Mouse (Mus musculus): ENCODE measurements around the gene Map3k20. TPM values are rescaled to one million over a fixed set of nuclear protein-coding genes. Genes with fewer than 3 reads are reported as not detected.
A peak's percentile ranks its signal among the peaks of the same experiment; 100 is the strongest.

The Map3k20 gene
- polyA plus RNA-seq, 1 experiment from 2014 or later = 4.4 TPM

DNA sequence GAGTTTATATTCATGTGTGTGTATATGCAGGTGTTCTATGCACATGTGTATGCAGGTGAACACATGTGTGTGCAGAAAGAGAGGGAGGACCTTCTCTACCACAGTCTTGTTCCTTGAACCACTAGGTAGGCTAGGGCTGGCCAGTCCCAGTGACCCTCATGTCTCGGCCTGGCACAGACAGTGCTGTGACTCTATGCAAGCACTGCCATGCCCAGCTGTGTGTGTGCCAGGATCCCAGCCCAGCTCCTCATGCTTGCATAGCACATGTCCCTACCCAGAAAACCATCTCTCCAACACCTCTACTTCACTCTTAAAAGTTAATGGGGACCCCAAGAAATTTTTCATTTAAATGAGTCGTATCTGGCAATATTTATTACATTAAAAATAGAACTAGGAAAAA is 106.3 kb downstream of the Map3k20 start:
- Histone ChIP-seq H3K27me3 (ENCODE audit: control insufficient read depth, insufficient read depth, low read depth, low read length) (no peaks in the 10 kb centered on the region), H3K4me1 (ENCODE audit: control insufficient read depth, insufficient read depth, low read length) (peaks cover 7% of the 10 kb centered on the region), H3K27ac (ENCODE audit: low read length) (no peak overlapping the region), H3K4me2 (ENCODE audit: low read length) (no peak overlapping the region), H3K4me3 (ENCODE audit: low read depth, low read length) (no peak overlapping the region), H3K9ac (ENCODE audit: low read depth, low read length) (no peak overlapping the region), H3K36me3 (ENCODE audit: control insufficient read depth, insufficient read depth, low read length) (no peaks in the 10 kb centered on the region), H3K9me3 (replicated peaks; ENCODE audit: control insufficient read depth, low read length, poor library complexity, severe bottlenecking) (no peaks in the 10 kb centered on the region; the same call in 1 of the 2 replicates)
- 0 out of 2 replicates have a peak, but pooled peaks have one; percentile 39 for ATAC-seq
- WGBS = 93% methylated on average over 2 of the region's 2 CpGs

DNA sequence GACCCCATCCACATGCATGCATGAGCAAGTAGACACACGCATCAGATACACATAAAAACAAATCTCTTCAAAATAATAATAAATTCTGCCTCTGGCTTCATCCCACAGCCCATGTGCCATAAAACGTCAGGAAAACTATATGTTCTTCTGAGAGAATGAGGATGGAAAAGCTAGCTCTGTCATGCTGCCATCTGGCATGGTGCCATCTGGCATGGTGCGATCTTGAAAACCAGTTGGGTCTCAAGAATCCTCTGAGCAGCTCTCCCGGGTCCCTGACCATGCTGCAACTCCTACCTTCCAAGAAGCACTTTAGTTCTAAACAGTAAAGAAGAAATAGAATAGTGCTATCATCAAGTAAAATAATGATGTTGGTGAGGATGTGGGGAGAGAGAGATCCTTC is 106.9 kb downstream of the Map3k20 start:
- Histone ChIP-seq H3K9me3 (replicated peaks; ENCODE audit: control insufficient read depth, low read length, poor library complexity, severe bottlenecking) (no peaks in the 10 kb centered on the region; the same call in 1 of the 2 replicates), H3K4me2 (ENCODE audit: low read length) (no peak overlapping the region), H3K36me3 (ENCODE audit: control insufficient read depth, insufficient read depth, low read length) (no peaks in the 10 kb centered on the region), H3K4me3 (ENCODE audit: low read depth, low read length) (no peak overlapping the region), H3K27me3 (ENCODE audit: control insufficient read depth, insufficient read depth, low read depth, low read length) (no peaks in the 10 kb centered on the region), H3K4me1 (ENCODE audit: control insufficient read depth, insufficient read depth, low read length) (peaks cover 7% of the 10 kb centered on the region), H3K9ac (ENCODE audit: low read depth, low read length) (no peak overlapping the region), H3K27ac (ENCODE audit: low read length) (no peak overlapping the region)
- 62% methylated on average over 4 of the region's 4 CpGs for WGBS
- ATAC-seq = no peak

DNA sequence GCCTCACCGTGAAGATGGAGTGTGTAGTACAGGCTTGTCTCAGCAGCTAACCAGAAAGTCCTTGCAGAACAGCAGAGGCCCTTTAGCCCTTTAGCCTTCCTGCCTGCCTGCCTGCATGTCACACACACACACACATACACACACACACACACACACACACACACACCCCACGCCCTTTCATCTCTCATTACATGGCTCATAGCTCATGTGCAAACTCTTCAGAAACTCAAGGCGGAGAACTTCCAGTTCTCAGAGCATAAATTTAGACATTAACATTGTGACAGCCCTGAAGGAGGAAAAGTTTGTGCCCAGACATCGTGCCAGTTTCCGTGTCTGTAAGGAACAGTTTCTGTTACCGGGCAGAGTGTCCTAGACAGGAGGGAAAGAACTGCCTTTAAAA is 111.5 kb downstream of the Map3k20 start:
- Histone ChIP-seq H3K36me3 (ENCODE audit: control insufficient read depth, insufficient read depth, low read length) (no peaks in the 10 kb centered on the region), H3K9me3 (replicated peaks; ENCODE audit: control insufficient read depth, low read length, poor library complexity, severe bottlenecking) (no peaks in the 10 kb centered on the region; the same call in 1 of the 2 replicates), H3K4me2 (ENCODE audit: low read length) (no peak overlapping the region), H3K4me1 (ENCODE audit: control insufficient read depth, insufficient read depth, low read length) (0 out of 2 replicates have a peak, but pooled peaks cover 2% of the 10 kb centered on the region), H3K27ac (ENCODE audit: low read length) (no peak overlapping the region), H3K4me3 (ENCODE audit: low read depth, low read length) (no peak overlapping the region), H3K27me3 (ENCODE audit: control insufficient read depth, insufficient read depth, low read depth, low read length) (no peaks in the 10 kb centered on the region; the same call in 1 of the 2 replicates), H3K9ac (ENCODE audit: low read depth, low read length) (no peak overlapping the region)
- WGBS = 82% methylated on average over 6 of the region's 6 CpGs
- no peak for ATAC-seq

DNA sequence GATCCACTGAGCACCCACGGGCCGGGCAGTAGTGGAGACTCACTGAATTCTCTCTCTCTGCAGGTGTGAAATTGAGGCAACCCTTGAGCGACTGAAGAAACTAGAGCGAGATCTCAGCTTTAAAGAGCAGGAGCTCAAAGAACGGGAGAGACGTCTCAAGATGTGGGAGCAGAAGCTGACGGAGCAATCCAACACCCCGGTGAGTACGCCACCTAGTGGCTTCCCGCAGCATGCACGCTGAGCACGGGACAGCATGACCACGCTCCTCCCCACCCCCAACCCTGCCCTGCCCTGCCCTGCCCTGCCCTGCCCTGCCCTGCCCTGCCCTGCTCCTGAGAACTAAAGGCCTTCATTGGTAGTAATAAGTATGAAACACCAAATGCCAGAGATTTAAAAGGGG is 112.8 kb downstream of the Map3k20 start:
- Histone ChIP-seq H3K27me3 (ENCODE audit: control insufficient read depth, insufficient read depth, low read depth, low read length) (no peaks in the 10 kb centered on the region; the same call in 1 of the 2 replicates), H3K4me3 (ENCODE audit: low read depth, low read length) (no peak overlapping the region), H3K4me2 (ENCODE audit: low read length) (no peak overlapping the region), H3K36me3 (ENCODE audit: control insufficient read depth, insufficient read depth, low read length) (no peaks in the 10 kb centered on the region), H3K4me1 (ENCODE audit: control insufficient read depth, insufficient read depth, low read length) (no peaks in the 10 kb centered on the region), H3K9me3 (replicated peaks; ENCODE audit: control insufficient read depth, low read length, poor library complexity, severe bottlenecking) (no peaks in the 10 kb centered on the region; the same call in 1 of the 2 replicates), H3K27ac (ENCODE audit: low read length) (no peak overlapping the region), H3K9ac (ENCODE audit: low read depth, low read length) (no peak overlapping the region)
- WGBS = 27% methylated on average over 13 of the region's 13 CpGs
- no peak for ATAC-seq

DNA sequence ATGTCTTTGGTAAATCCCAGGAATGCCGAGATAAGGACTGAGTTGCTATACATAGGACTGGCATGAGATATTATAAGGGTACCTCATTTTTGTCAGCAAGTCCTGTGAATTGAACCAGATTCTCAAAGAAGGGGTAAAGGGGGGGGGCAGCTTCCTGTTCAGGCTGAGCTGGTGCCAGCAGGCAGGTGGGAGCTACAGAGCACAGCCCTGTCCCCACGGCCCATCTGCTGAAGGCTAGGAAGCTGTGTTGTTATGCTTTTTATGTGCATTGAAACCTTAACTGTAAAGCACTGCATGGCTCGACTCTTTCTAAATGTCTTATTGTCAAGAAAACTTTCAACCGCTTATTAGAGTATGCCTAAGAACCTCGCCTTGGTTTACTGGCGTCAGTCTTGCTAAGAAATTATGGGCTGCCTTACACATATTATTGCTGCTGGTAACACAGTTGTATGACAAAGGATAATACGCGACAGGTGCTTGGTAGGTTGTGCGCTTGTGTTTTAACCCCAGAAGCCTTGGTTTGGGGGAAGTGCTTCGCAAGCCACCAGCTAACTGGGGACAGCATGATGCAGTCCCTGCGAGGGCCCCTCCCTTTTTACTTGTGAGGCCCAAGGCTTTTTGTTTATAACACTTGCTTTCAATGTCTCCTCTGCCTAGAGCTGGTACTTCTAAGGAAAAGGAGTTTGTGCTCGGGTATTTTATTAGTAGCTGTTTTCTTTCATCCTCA is 114.2 kb downstream of the Map3k20 start:
- 72% methylated on average over 12 of the region's 12 CpGs for WGBS
- Histone ChIP-seq H3K9me3 (replicated peaks; ENCODE audit: control insufficient read depth, low read length, poor library complexity, severe bottlenecking) (no peaks in the 10 kb centered on the region; the same call in 1 of the 2 replicates), H3K4me1 (ENCODE audit: control insufficient read depth, insufficient read depth, low read length) (no peaks in the 10 kb centered on the region), H3K27ac (ENCODE audit: low read length) (no peak overlapping the region), H3K9ac (ENCODE audit: low read depth, low read length) (no peak overlapping the region), H3K36me3 (ENCODE audit: control insufficient read depth, insufficient read depth, low read length) (no peaks in the 10 kb centered on the region), H3K27me3 (ENCODE audit: control insufficient read depth, insufficient read depth, low read depth, low read length) (no peaks in the 10 kb centered on the region; the same call in 1 of the 2 replicates), H3K4me3 (ENCODE audit: low read depth, low read length) (no peak overlapping the region), H3K4me2 (ENCODE audit: low read length) (no peak overlapping the region)
- ATAC-seq = no peak

DNA sequence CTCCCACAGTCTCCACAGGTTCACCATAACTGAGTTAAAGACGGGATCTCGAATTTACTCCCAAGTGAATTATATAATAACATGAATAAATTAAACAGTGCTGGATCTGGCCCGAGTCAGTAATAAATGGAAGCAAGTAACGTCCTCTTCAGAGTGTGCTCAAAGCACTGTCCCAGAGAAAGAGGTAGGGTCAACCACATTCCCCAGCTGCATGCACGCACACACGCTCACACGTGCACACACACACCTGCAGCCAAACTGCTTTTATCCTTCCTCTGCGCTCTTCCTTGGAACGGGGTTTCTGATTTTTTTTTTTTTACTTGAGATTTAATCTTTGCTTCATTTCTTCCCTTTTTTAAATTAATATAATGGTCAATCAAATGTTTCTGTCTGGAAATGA is 115.9 kb downstream of the Map3k20 start:
- no peak overlapping the region for H3K4me3 ChIP-seq (ENCODE audit: low read depth, low read length)
- no peaks in the 10 kb centered on the region; the same call in 1 of the 2 replicates for H3K27me3 ChIP-seq (ENCODE audit: control insufficient read depth, insufficient read depth, low read depth, low read length)
- no peak overlapping the region for H3K4me2 ChIP-seq (ENCODE audit: low read length)
- 86% methylated on average over 9 of the region's 9 CpGs for WGBS
- no peak overlapping the region for H3K9ac ChIP-seq (ENCODE audit: low read depth, low read length)
- H3K27ac ChIP-seq (ENCODE audit: low read length) = no peak overlapping the region
- no peaks in the 10 kb centered on the region for H3K4me1 ChIP-seq (ENCODE audit: control insufficient read depth, insufficient read depth, low read length)
- no peaks in the 10 kb centered on the region for H3K9me3 ChIP-seq (replicated peaks; ENCODE audit: control insufficient read depth, low read length, poor library complexity, severe bottlenecking)
- ATAC-seq = no peak
- no peaks in the 10 kb centered on the region for H3K36me3 ChIP-seq (ENCODE audit: control insufficient read depth, insufficient read depth, low read length)

DNA sequence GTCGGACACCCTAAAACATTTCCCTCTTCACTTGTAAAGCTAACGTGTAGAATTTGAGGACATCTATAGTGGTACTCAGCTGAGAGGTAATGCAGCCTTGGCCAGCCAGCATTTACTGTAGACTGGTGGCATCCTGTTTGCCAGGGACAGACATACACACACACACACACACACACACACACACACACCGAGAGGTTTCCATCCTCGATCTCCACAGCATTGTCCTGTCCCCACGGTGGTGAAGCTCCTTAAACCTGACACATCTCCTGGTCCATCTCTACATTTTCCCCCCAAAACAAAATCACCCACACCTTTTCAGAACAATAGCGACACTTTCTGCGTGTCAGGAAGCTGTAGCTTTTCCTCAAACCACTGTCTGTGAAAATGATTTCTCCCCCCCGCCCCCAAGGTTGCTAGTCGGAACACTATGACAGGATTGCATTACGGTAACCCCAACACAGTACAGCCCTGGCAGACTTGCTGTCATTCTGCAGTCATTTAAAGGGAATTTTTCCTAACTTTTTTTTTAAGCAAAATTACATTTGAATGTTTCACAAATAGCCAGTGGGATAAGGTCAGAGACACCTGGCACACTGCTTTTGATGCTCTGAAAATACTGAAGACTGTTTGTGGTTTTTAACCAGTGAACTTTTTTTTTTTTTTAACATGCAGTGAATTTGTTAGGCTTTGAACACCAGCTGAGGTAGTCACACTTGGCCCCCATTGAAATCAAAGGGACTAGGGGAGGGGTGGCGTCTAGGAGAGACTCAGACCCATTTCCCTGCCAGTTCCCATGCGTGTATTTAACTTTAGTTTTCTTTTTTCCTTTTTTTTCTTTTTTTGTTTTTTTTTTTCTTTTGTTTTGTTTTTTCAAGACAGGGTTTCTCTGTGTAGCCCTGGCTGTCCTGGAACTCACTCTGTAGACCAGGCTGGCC is 120.5 kb downstream of the Map3k20 start:
- peaks cover 9% of the 10 kb centered on the region; the same call in 1 of the 2 replicates for H3K4me1 ChIP-seq (ENCODE audit: control insufficient read depth, insufficient read depth, low read length)
- H3K9me3 ChIP-seq (replicated peaks; ENCODE audit: control insufficient read depth, low read length, poor library complexity, severe bottlenecking) = no peaks in the 10 kb centered on the region
- no peaks in the 10 kb centered on the region for H3K36me3 ChIP-seq (ENCODE audit: control insufficient read depth, insufficient read depth, low read length)
- WGBS = 89% methylated on average over 12 of the region's 12 CpGs
- no peak overlapping the region for H3K4me2 ChIP-seq (ENCODE audit: low read length)
- no peak for ATAC-seq
- no peak overlapping the region for H3K4me3 ChIP-seq (ENCODE audit: low read depth, low read length)
- no peak overlapping the region for H3K27ac ChIP-seq (ENCODE audit: low read length)
- no peak overlapping the region for H3K9ac ChIP-seq (ENCODE audit: low read depth, low read length)
- no peaks in the 10 kb centered on the region for H3K27me3 ChIP-seq (ENCODE audit: control insufficient read depth, insufficient read depth, low read depth, low read length)

DNA sequence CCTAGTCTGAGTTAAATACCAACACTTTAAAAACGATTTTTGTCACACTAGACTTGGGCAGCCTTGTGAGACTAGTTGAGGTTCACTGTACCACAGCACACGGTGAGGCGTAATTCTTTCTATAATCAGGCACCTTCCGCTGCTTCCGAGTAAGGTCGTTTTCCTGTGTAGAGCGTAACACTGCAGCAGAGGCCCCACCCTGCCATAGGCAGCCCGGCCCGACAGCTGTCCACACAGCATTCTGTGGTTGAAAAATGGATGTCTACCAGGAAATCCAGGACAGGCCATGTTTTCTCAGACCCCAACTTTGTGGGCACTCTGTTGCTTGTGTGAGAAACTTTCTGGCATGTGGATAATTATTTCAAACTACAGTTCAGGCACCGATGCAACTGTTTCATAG is 121.3 kb downstream of the Map3k20 start:
- ATAC-seq = no peak
- Histone ChIP-seq H3K9ac (ENCODE audit: low read depth, low read length) (no peak overlapping the region), H3K9me3 (replicated peaks; ENCODE audit: control insufficient read depth, low read length, poor library complexity, severe bottlenecking) (no peaks in the 10 kb centered on the region), H3K27me3 (ENCODE audit: control insufficient read depth, insufficient read depth, low read depth, low read length) (no peaks in the 10 kb centered on the region), H3K4me2 (ENCODE audit: low read length) (no peak overlapping the region), H3K36me3 (ENCODE audit: control insufficient read depth, insufficient read depth, low read length) (no peaks in the 10 kb centered on the region), H3K4me3 (ENCODE audit: low read depth, low read length) (no peak overlapping the region), H3K27ac (ENCODE audit: low read length) (no peak overlapping the region), H3K4me1 (ENCODE audit: control insufficient read depth, insufficient read depth, low read length) (peaks cover 9% of the 10 kb centered on the region; the same call in 1 of the 2 replicates)
- 75% methylated on average over 10 of the region's 10 CpGs for WGBS

Data from midbrain, embryonic 16.5 days (tissue).